9 mouse cellular contexts compared by ENCODE assay signal in the genomic region with DNA sequence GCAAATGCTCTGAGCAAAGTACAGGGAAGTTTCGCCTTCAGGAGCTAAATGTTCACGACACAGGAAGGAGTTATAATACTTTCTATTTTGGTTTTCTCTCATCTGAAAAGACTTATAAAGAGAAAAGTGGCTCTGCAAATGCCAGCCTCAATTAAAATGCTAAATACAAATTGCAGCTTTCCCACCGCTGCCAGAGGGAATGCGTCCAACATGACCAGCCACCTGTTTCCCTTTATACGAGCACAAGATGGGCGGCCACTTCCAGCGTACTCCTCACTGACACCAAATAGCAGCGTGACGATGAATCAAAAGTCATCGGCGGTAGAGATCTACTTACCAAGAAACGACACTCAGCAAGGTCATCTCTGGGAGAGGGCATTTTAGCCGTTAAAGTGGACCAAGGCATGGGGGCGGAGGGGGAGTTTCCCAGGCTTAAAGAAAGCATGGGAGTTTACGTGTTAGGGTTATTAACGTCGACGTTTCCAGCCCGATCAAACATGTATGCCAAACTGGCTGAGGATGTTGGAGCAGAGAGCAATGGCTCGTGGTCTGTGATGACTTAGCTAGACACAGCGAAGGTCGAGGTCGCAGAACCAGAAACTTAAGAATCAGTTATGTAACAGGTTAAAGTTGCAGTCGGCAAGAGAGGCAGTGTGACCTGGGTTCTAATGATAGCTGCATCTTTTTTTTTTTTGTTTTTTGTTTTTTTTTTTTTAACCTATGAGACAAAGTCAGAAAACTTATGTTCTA. TPM values are rescaled to one million over a fixed set of nuclear protein-coding genes. Genes with fewer than 3 reads are reported as not detected.
A peak's percentile ranks its signal among the peaks of the same experiment; 100 is the strongest.
DNase-seq lines count a peak whose midpoint lies in the region; ATAC-seq and TF ChIP-seq lines count a peak whose summit lies in the region.
"Had no signal": no experiment of that assay in that cellular context is flagged by ENCODE, and none has a peak within 500 bp of the region (broad histone marks: within the 10 kb centered on the region; RNA-seq: fewer than 3 reads in every experiment).

No protein-coding gene starts in this region.

- 66% methylated on average over 24 of the region's 24 CpGs for WGBS in forebrain, embryonic 16.5 days
- 91% methylated on average over 24 of the region's 24 CpGs for WGBS in forebrain, embryonic 12.5 days
- 80% methylated on average over 24 of the region's 24 CpGs for WGBS in intestine, embryonic 16.5 days

- no peak overlapping the region for H3K9ac ChIP-seq in forebrain, embryonic 16.5 days (replicated peaks; ENCODE audit: low read depth, low read length)
- no peak overlapping the region for H3K9ac ChIP-seq in forebrain, embryonic 12.5 days
- no peak overlapping the region for H3K9ac ChIP-seq in intestine, embryonic 16.5 days (ENCODE audit: low read depth, low read length)

- peak; percentile 74 for DNase-seq in brain, embryonic 14.5 days (ENCODE audit: low read depth)
- DNase-seq in kidney, adult 11 months: peak; percentile 42
- DNase-seq in left cerebral cortex, postnatal 10 days (ENCODE audit: extremely low spot score in 1 of 2, low spot score in 2 of 2): peak; percentile 40 to 50
- no peak for DNase-seq in spleen, postnatal 14 days (ENCODE audit: low spot score in 2 of 2)
- DNase-seq: retina, postnatal 1 day had no signal

- H3K27me3 ChIP-seq in forebrain, embryonic 16.5 days (replicated peaks; ENCODE audit: control insufficient read depth, insufficient read depth, low read length): no peaks in the 10 kb centered on the region
- no peaks in the 10 kb centered on the region for H3K27me3 ChIP-seq in forebrain, embryonic 12.5 days
- no peaks in the 10 kb centered on the region for H3K27me3 ChIP-seq in intestine, embryonic 16.5 days (replicated peaks; ENCODE audit: control insufficient read depth, insufficient read depth, low read length)

- TF ChIP-seq POLR2A in brain, embryonic 14.5 days (IDR thresholded peaks at IDR 0.05; ENCODE audit: borderline replicate concordance, extremely low read depth, insufficient read depth, insufficient read length, poor library complexity, severe bottlenecking): no peak

- peak overlapping the region; percentile 39 for H3K4me2 ChIP-seq in forebrain, embryonic 16.5 days (ENCODE audit: low read length)
- H3K4me2 ChIP-seq in forebrain, embryonic 12.5 days: no peak overlapping the region
- no peak overlapping the region for H3K4me2 ChIP-seq in intestine, embryonic 16.5 days (ENCODE audit: low read depth, low read length)

- H3K36me3 ChIP-seq in forebrain, embryonic 16.5 days (ENCODE audit: control insufficient read depth, insufficient read depth): no peaks in the 10 kb centered on the region
- H3K36me3 ChIP-seq in forebrain, embryonic 12.5 days (replicated peaks): no peaks in the 10 kb centered on the region
- no peaks in the 10 kb centered on the region for H3K36me3 ChIP-seq in intestine, embryonic 16.5 days (ENCODE audit: control insufficient read depth, insufficient read depth, low read length)

- H3K9me3 ChIP-seq in forebrain, embryonic 16.5 days (ENCODE audit: control insufficient read depth, low read length): no peaks in the 10 kb centered on the region
- H3K9me3 ChIP-seq in forebrain, embryonic 12.5 days: no peaks in the 10 kb centered on the region
- H3K9me3 ChIP-seq in intestine, embryonic 16.5 days (ENCODE audit: control insufficient read depth, low read length): no peaks in the 10 kb centered on the region

- H3K4me3 ChIP-seq in forebrain, embryonic 16.5 days (replicated peaks; ENCODE audit: low read length): no peak overlapping the region
- no peak overlapping the region for H3K4me3 ChIP-seq in forebrain, embryonic 12.5 days (replicated peaks)
- no peak overlapping the region for H3K4me3 ChIP-seq in intestine, embryonic 16.5 days (ENCODE audit: low read length)

- no peak for TF ChIP-seq CTCF in brain, embryonic 14.5 days (IDR thresholded peaks at IDR 0.05; ENCODE audit: borderline replicate concordance, extremely low read depth, insufficient read depth, insufficient read length)

- intact Hi-C loops in left cerebral cortex, postnatal 10 days (cut with DNase I): no loop called here

- H3K27ac ChIP-seq in forebrain, embryonic 16.5 days (ENCODE audit: low read length): no peak overlapping the region
- H3K27ac ChIP-seq in forebrain, embryonic 12.5 days: no peak overlapping the region
- no peak overlapping the region for H3K27ac ChIP-seq in intestine, embryonic 16.5 days (ENCODE audit: low read length)

- peak; percentile 64; the same call in 1 of the 2 replicates for ATAC-seq in forebrain, embryonic 16.5 days
- no peak for ATAC-seq in forebrain, embryonic 12.5 days (ENCODE audit: low FRiP score)
- no peak for ATAC-seq in intestine, embryonic 16.5 days
- ATAC-seq in erythroid progenitor cell, adult 5-6 weeks (replicated peaks; ENCODE audit: low FRiP score, poor library complexity, severe bottlenecking): no peak

- H3K4me1 ChIP-seq in forebrain, embryonic 16.5 days (replicated peaks; ENCODE audit: control insufficient read depth, insufficient read depth, low read length): peaks cover 14% of the 10 kb centered on the region
- no peaks in the 10 kb centered on the region for H3K4me1 ChIP-seq in forebrain, embryonic 12.5 days
- H3K4me1 ChIP-seq in intestine, embryonic 16.5 days (ENCODE audit: control insufficient read depth, insufficient read depth, low read length): no peaks in the 10 kb centered on the region

RNA-seq across cellular contexts. Expression of gene Nrip1, which starts 59.6 kb away (rescaled TPM):
- polyA plus RNA-seq in forebrain, embryonic 16.5 days (2015; fragmentation: Nextera tagmentation; extraction: Ambion mirVana): 38.7 and 44.4 TPM in 2 replicates
- polyA plus RNA-seq in forebrain, embryonic 12.5 days (2016; fragmentation: Nextera tagmentation; extraction: Ambion mirVana): 32.1 and 37.0 TPM in 2 replicates
- 3.5 and 10.4 TPM in 2 replicates for polyA plus RNA-seq in brain, embryonic 14.5 days (2012; rRNA removed)
- total RNA-seq in left cerebral cortex, postnatal 10 days (2021): 10 to 100 TPM; 83.4 to 86.9 TPM
- polyA plus RNA-seq in intestine, embryonic 16.5 days (2015; fragmentation: Nextera tagmentation; extraction: Ambion mirVana): 31.2 and 35.5 TPM in 2 replicates
- total RNA-seq in erythroid progenitor cell, adult 5-6 weeks (2015; ENCODE audit: low replicate concordance): 72.1 and 83.4 TPM in 2 replicates
- total RNA-seq in erythroid progenitor cell, adult 5-6 weeks (2017; ENCODE audit: low replicate concordance): 62.9 and 99.2 TPM in 2 replicates

Comparison
In these comparisons a context has a peak if more than half of its experiments do, and no peak if none do; other contexts are left out.
1. DNase-seq: peak in brain, embryonic 14.5 days (single experiment), kidney, adult 11 months (single experiment) and left cerebral cortex, postnatal 10 days (2 of 2); none in spleen, postnatal 14 days (0 of 2).